Mouse (Mus musculus) kidney, postnatal 0 days (tissue): ENCODE results near the gene Tnfaip1. TPM values are rescaled to one million over a fixed set of nuclear protein-coding genes. Genes with fewer than 3 reads are reported as not detected.

Experiments
- ATAC-seq: fragments of 200-750 bp; cut with Nextera tagmentation; replicated peaks from 2 replicates; pipeline ENCODE4 v1.8.0; 2017; ENCODE audit warnings: low read depth, moderate number of reproducible peaks, moderate TSS enrichment, moderate library complexity; ENCODE audit not compliant: low FRiP score
- DNase-seq: peaks from one replicate; pipeline ENCODE4 v3.0.0-alpha.2; 2016; ENCODE audit warnings: low spot score
- H3K27ac ChIP-seq: fragments of 300-500 bp; sonication (generic); 2 replicates; pipeline ENCODE4 v1.5.1; 2014; ENCODE audit warnings: mild to moderate bottlenecking
- H3K27me3 ChIP-seq: fragments of 300-500 bp; sonication (generic); 2 replicates; pipeline ENCODE4 v1.6.1; 2014; ENCODE audit warnings: low read length, mixed read lengths; ENCODE audit not compliant: insufficient read depth
- H3K36me3 ChIP-seq: fragments of 300-500 bp; sonication (generic); 2 replicates; pipeline ENCODE4 v1.6.1; 2014; ENCODE audit warnings: low read length, mixed read lengths; ENCODE audit not compliant: insufficient read depth
- H3K4me1 ChIP-seq: fragments of 300-500 bp; sonication (generic); replicated peaks from 2 replicates; pipeline ENCODE4 v1.6.1; 2014; ENCODE audit warnings: antibody characterized with exemption, low read length, mixed read lengths; ENCODE audit not compliant: insufficient read depth
- H3K4me2 ChIP-seq: fragments of 300-500 bp; sonication (generic); 2 replicates; pipeline ENCODE4 v1.6.1; 2014; ENCODE audit warnings: mild to moderate bottlenecking, low read length, moderate library complexity, mixed read lengths
- H3K4me3 ChIP-seq: fragments of 300-500 bp; sonication (generic); replicated peaks from 2 replicates; pipeline ENCODE4 v1.5.1; 2014; ENCODE audit warnings: low read depth, low read length
- H3K9ac ChIP-seq: fragments of 300-500 bp; sonication (generic); 2 replicates; pipeline ENCODE4 v1.6.1; 2014; ENCODE audit warnings: low read depth, low read length
- H3K9me3 ChIP-seq: fragments of 300-500 bp; sonication (generic); replicated peaks from 2 replicates; pipeline ENCODE4 v1.6.1; 2016; ENCODE audit warnings: low read length, inconsistent platforms, mixed read lengths
- CTCF ChIP-seq: IDR thresholded peaks from 2 replicates; pipeline ENCODE4 v1.5.1; 2016; ENCODE audit warnings: antibody characterized with exemption, low read depth, mild to moderate bottlenecking, moderate library complexity
- WGBS: fragments of 180-500 bp; shearing (Covaris S2); extraction: QIAGEN DNeasy Blood & Tissue Kit; methylation state at CpG from one replicate; pipeline ENCODE4 v1.1.7; 2014; 5-methylcytosine and 5-hydroxymethylcytosine counted together
- polyA plus RNA-seq: library from polyadenylated mRNA; unstranded; fragments of >200 nt; fragmentation: Nextera tagmentation; extraction: Ambion mirVana; gene quantifications from 2 replicates; pipeline ENCODE4 v1.2.1, GENCODE M21; 2015

The Tnfaip1 gene
- polyA plus RNA-seq, 1 experiment from 2014 or later: 59.8 TPM

- no peak for TF ChIP-seq CTCF
- H3K36me3 ChIP-seq: peaks cover 10% of the 10 kb centered on the region; the same call in 1 of the 2 replicates
- H3K4me1 ChIP-seq: no peaks in the 10 kb centered on the region
- no peaks in the 10 kb centered on the region for H3K9me3 ChIP-seq
- no peak overlapping the region for H3K4me2 ChIP-seq
- H3K27me3 ChIP-seq: no peaks in the 10 kb centered on the region
- no peak overlapping the region for H3K27ac ChIP-seq
- no peak overlapping the region for H3K4me3 ChIP-seq
- ATAC-seq (no peak), DNase-seq (no peak)
- H3K9ac ChIP-seq: no peak overlapping the region
- 93% methylated on average over 8 of the region's 8 CpGs for WGBS
These were observed 35.3 kb upstream of the Tnfaip1 start for GRCm38 (mm10) chr11:78571441-78571840.

DNA sequence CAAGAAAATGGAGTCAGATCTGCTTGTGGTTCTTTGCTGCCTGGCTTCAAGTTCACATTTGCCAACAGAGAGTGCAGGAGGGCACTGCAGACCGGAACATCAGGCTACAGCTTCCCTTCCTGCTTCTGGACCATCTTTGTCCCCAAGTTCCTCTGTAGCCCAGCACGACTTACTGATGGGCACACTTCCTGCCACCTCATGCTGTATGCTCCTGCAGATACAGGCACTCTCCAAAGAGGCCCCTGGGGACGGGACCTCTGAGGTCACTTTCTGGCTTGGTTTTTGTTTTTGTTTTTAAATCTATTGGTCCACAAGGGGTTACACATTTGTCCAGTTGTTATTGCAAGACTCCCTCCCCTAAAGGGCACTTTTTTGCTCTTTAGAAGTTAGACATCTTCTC is 33.7 kb upstream of the Tnfaip1 start:
- 0 out of 2 replicates have a peak, but pooled peaks cover 3% of the 10 kb centered on the region for H3K4me1 ChIP-seq
- no peaks in the 10 kb centered on the region for H3K9me3 ChIP-seq
- no peak overlapping the region for H3K4me2 ChIP-seq
- TF ChIP-seq CTCF: no peak
- H3K27ac ChIP-seq: no peak overlapping the region
- no peak overlapping the region for H3K4me3 ChIP-seq
- ATAC-seq: no peak
- no peaks in the 10 kb centered on the region for H3K27me3 ChIP-seq
- DNase-seq: no peak
- H3K9ac ChIP-seq: no peak overlapping the region
- H3K36me3 ChIP-seq: peaks cover 7% of the 10 kb centered on the region; the same call in 1 of the 2 replicates
- 47% methylated on average over 3 of the region's 3 CpGs for WGBS

GRCm38 (mm10) chr11:78568827-78569226 is 32.7 kb upstream of the Tnfaip1 start:
- 59% methylated on average over 10 of the region's 10 CpGs for WGBS

DNA sequence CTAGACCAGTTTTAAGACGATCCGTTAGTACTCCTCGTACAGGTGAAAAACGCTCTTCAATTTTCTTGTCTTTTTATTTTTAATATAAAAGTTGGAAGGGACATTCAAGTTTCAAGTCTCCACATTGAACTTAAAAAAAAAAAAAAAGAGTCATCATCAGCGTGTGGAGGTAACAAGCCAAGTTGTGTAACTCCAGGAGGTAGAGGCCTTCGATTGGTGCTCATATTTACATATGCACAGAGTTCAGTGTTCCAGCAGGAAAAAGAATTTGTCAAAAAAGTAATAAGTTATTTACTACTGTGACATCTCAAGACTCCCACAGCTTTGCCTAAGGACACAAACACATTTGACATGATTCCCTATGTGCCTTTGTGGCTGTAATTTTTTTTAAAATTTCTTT is 31.5 kb upstream of the Tnfaip1 start:
- Histone ChIP-seq H3K4me3 (no peak overlapping the region), H3K27ac (no peak overlapping the region), H3K4me2 (no peak overlapping the region), H3K4me1 (0 out of 2 replicates have a peak, but pooled peaks cover 3% of the 10 kb centered on the region), H3K36me3 (peaks cover 7% of the 10 kb centered on the region; the same call in 1 of the 2 replicates), H3K9ac (no peak overlapping the region), H3K9me3 (no peaks in the 10 kb centered on the region), H3K27me3 (no peaks in the 10 kb centered on the region)
- no peak for DNase-seq
- TF ChIP-seq CTCF: no peak
- WGBS: 72% methylated on average over 6 of the region's 6 CpGs
- ATAC-seq: no peak

More at GRCm38 (mm10) chr11:78568827-78569226, 32.7 kb upstream of the Tnfaip1 start:
- H3K27ac ChIP-seq: no peak overlapping the region
- H3K4me3 ChIP-seq: no peak overlapping the region
- H3K9me3 ChIP-seq: no peaks in the 10 kb centered on the region
- 0 out of 2 replicates have a peak, but pooled peaks cover 3% of the 10 kb centered on the region for H3K4me1 ChIP-seq
- peaks cover 7% of the 10 kb centered on the region; the same call in 1 of the 2 replicates for H3K36me3 ChIP-seq
- no peak for ATAC-seq
- TF ChIP-seq CTCF: no peak
- no peaks in the 10 kb centered on the region for H3K27me3 ChIP-seq
- no peak overlapping the region for H3K4me2 ChIP-seq
- no peak overlapping the region for H3K9ac ChIP-seq
- no peak for DNase-seq

- H3K9ac ChIP-seq: no peak overlapping the region
- H3K4me3 ChIP-seq: no peak overlapping the region
- no peak overlapping the region for H3K4me2 ChIP-seq
- 36% methylated on average over 6 of the region's 6 CpGs for WGBS
- H3K4me1 ChIP-seq: 0 out of 2 replicates have a peak, but pooled peaks cover 3% of the 10 kb centered on the region
- peak overlapping the region; percentile 60 for H3K27ac ChIP-seq
- no peaks in the 10 kb centered on the region for H3K9me3 ChIP-seq
- H3K36me3 ChIP-seq: peaks cover 7% of the 10 kb centered on the region; the same call in 1 of the 2 replicates
- ATAC-seq (peak; percentile 43; the same call in 1 of the 2 replicates), DNase-seq (peak; percentile 90)
- H3K27me3 ChIP-seq: no peaks in the 10 kb centered on the region
- no peak for TF ChIP-seq CTCF
These were observed 30.6 kb upstream of the Tnfaip1 start for GRCm38 (mm10) chr11:78566775-78567174.

DNA sequence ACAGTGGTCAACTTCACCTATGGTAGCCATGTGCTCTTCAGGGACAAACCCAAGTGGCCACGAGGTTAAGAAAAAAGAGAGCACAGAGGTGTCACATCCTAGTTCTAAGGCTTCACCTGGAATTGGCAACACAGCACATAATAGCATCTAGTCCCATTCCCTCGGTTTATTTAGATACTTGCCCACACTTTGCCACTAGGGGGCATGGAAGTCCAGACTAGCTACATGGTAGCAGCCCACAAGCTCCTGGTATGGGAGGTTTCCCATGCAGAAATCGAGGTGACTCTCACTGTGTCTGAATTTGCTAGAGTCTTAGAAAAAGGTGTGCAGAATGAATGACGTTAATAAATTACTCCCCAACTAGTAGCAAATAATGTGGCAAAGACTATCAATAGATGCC is 24.3 kb upstream of the Tnfaip1 start:
- Histone ChIP-seq H3K4me3 (no peak overlapping the region), H3K4me1 (no peaks in the 10 kb centered on the region), H3K4me2 (no peak overlapping the region), H3K9ac (no peak overlapping the region), H3K27ac (no peak overlapping the region), H3K36me3 (no peaks in the 10 kb centered on the region), H3K27me3 (no peaks in the 10 kb centered on the region), H3K9me3 (no peaks in the 10 kb centered on the region)
- peak; percentile 93 for DNase-seq
- ATAC-seq: 0 out of 2 replicates have a peak, but pooled peaks have one; percentile 50
- TF ChIP-seq CTCF: peak; percentile 97
- WGBS: 16% methylated on average over 4 of the region's 4 CpGs

DNA sequence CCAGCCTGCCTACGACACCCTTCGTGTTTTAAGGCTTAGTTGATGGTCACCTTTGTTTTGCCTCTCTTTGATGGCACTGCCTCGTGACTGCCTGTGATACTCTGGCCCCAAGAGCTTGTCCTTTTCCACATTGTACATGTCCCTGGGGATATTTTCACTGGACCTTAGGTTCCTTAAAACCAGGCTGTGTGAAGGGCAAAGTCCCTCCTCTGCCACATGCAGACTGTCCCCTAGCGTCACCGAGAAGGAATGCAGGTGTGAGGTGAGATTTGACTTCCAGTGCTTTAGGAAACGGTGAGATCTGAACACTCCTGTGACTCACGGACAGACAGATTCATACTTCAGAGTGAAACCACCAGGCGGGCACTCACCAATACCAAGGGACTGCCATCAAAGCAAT is 21.1 kb upstream of the Tnfaip1 start:
- H3K27ac ChIP-seq: no peak overlapping the region
- WGBS: 51% methylated on average over 8 of the region's 8 CpGs
- H3K4me3 ChIP-seq: no peak overlapping the region
- H3K9ac ChIP-seq: no peak overlapping the region
- no peaks in the 10 kb centered on the region for H3K9me3 ChIP-seq
- no peaks in the 10 kb centered on the region for H3K36me3 ChIP-seq
- ATAC-seq (0 out of 2 replicates have a peak, but pooled peaks have one; percentile 46), DNase-seq (no peak)
- no peaks in the 10 kb centered on the region for H3K4me1 ChIP-seq
- TF ChIP-seq CTCF: peak; percentile 60
- no peaks in the 10 kb centered on the region for H3K27me3 ChIP-seq
- H3K4me2 ChIP-seq: no peak overlapping the region
